Mouse (Mus musculus): ENCODE measurements at regions not wholly inside any gene's neighbourhood (a gene's known extent, or its start where the extent isn't known, plus 50 kb on each side); places are given as distances from the start of the nearest gene placed in this dataset.

GRCm38 (mm10) chr15:11489116-11489515 is 89.7 kb upstream of the Tars start:
- TF ChIP-seq CTCF (IDR thresholded peaks at IDR 0.05; ENCODE audit: control insufficient read depth, insufficient read depth, insufficient read length) (no peak), MAX (IDR thresholded peaks at IDR 0.05) (no peak), FOSL1 (IDR thresholded peaks at IDR 0.05; ENCODE audit: insufficient read depth, low read length, poor library complexity, severe bottlenecking) (no peak), USF1 (IDR thresholded peaks at IDR 0.05; ENCODE audit: low read depth) (no peak)

Data from C2C12 (cell line).